Mouse (Mus musculus): ENCODE results near the gene Gse1.

DNA sequence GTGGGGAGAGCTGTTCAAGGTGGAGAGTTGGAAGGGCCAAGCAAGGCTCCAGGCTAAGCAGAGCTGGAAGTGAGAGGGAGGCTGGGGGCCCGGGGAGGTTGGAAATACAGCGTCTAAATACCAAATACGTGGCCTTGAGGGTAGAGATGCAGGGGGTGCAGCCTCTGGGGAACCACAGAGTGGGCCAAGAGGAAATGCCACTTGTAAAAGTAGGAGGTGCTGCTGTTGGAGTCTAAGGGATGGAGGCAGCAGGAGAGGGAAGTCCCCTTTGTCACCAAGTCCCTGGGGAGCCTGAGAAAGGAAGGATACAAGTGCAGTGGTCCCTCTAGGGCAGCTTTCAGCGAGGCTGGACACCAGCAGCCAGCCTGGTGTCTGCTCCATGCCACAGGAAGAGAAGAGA lies 298.3 kb downstream of the Gse1 start:
- TF ChIP-seq CTCF (IDR thresholded peaks at IDR 0.05; ENCODE audit: control insufficient read depth, insufficient read depth, low read length) (no peak), POLR2A (IDR thresholded peaks at IDR 0.05; ENCODE audit: borderline replicate concordance, control insufficient read depth, low read depth, low read length) (no peak)
